Mouse (Mus musculus): ENCODE results near the gene Snx14. TPM values are rescaled to one million over a fixed set of nuclear protein-coding genes. Genes with fewer than 3 reads are reported as not detected.

The Snx14 gene
- polyA plus RNA-seq, 1 experiment from 2014 or later: 32.9 TPM

DNA sequence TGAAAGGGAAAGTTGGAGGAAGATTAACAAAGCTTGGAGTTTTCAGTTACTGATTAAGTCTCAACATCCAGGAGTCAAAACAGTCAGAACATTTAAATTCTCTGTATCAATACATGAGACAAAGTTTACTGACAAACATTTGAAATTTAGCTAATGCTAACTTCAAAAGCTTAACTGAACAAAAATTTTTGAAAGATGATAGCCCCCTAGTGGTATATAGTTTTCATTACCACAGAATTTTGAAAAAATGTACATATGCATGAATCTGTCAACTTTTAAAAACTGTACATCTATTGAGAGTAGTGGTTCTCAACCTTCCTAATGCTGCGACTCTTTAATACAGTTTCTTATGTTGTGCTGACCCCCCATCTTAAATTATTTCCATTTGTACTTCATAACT is 40.3 kb downstream of the Snx14 start:
- no peaks in the 10 kb centered on the region for H3K4me1 ChIP-seq (ENCODE audit: insufficient read depth, low read length)
- H3K36me3 ChIP-seq (ENCODE audit: insufficient read depth, low read length): peaks cover 21% of the 10 kb centered on the region
- no peak overlapping the region for H3K9ac ChIP-seq (replicated peaks; ENCODE audit: low read length)
- H3K4me2 ChIP-seq (replicated peaks; ENCODE audit: low read depth, low read length): no peak overlapping the region
- ATAC-seq (ENCODE audit: low FRiP score, low TSS enrichment): no peak
- H3K4me3 ChIP-seq (ENCODE audit: low read length): no peak overlapping the region
- WGBS: 82% methylated on average over 1 of the region's 1 CpGs
- no peaks in the 10 kb centered on the region for H3K27me3 ChIP-seq (ENCODE audit: insufficient read depth, low read length)
- no peak overlapping the region for H3K27ac ChIP-seq (ENCODE audit: low read length)
- no peaks in the 10 kb centered on the region for H3K9me3 ChIP-seq (ENCODE audit: low read length)

GRCm38 (mm10) chr9:88394852-88395251 is 43.9 kb downstream of the Snx14 start:
- no peaks in the 10 kb centered on the region for H3K9me3 ChIP-seq (ENCODE audit: low read length)
- ATAC-seq (ENCODE audit: low FRiP score, low TSS enrichment): no peak
- no peak overlapping the region for H3K4me2 ChIP-seq (replicated peaks; ENCODE audit: low read depth, low read length)
- no peak overlapping the region for H3K4me3 ChIP-seq (ENCODE audit: low read length)
- H3K4me1 ChIP-seq (ENCODE audit: insufficient read depth, low read length): no peaks in the 10 kb centered on the region
- H3K27ac ChIP-seq (ENCODE audit: low read length): no peak overlapping the region
- H3K9ac ChIP-seq (replicated peaks; ENCODE audit: low read length): no peak overlapping the region
- no peaks in the 10 kb centered on the region for H3K27me3 ChIP-seq (ENCODE audit: insufficient read depth, low read length)
- H3K36me3 ChIP-seq (ENCODE audit: insufficient read depth, low read length): peaks cover 26% of the 10 kb centered on the region
- WGBS: 89% methylated on average over 8 of the region's 8 CpGs

DNA sequence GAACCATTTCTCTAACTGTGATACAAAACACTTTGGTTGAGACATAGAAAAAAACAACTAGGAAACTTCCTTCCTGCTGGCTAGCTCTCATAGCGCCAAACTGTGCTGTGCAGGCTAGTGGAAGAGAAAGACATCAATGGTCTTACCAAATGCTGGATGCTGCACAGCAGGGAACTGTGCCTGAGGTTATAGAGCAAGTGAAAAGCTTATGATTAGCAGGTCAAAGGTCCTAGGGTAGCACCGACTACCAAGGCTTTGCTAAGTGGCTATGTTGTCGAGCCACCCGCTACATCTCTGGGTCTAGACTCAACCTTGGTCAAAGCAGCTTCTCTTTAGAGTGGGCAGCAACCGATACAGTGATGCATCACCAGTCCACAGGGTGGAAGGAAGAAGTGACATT is 49.9 kb downstream of the Snx14 start:
- no peaks in the 10 kb centered on the region for H3K9me3 ChIP-seq (ENCODE audit: low read length)
- no peaks in the 10 kb centered on the region for H3K27me3 ChIP-seq (ENCODE audit: insufficient read depth, low read length)
- no peaks in the 10 kb centered on the region for H3K4me1 ChIP-seq (ENCODE audit: insufficient read depth, low read length)
- 88% methylated on average over 5 of the region's 5 CpGs for WGBS
- H3K9ac ChIP-seq (replicated peaks; ENCODE audit: low read length): no peak overlapping the region
- no peak overlapping the region for H3K4me3 ChIP-seq (ENCODE audit: low read length)
- no peak for ATAC-seq (ENCODE audit: low FRiP score, low TSS enrichment)
- H3K36me3 ChIP-seq (ENCODE audit: insufficient read depth, low read length): peaks cover 16% of the 10 kb centered on the region; the same call in 1 of the 2 replicates
- H3K27ac ChIP-seq (ENCODE audit: low read length): no peak overlapping the region
- no peak overlapping the region for H3K4me2 ChIP-seq (replicated peaks; ENCODE audit: low read depth, low read length)

DNA sequence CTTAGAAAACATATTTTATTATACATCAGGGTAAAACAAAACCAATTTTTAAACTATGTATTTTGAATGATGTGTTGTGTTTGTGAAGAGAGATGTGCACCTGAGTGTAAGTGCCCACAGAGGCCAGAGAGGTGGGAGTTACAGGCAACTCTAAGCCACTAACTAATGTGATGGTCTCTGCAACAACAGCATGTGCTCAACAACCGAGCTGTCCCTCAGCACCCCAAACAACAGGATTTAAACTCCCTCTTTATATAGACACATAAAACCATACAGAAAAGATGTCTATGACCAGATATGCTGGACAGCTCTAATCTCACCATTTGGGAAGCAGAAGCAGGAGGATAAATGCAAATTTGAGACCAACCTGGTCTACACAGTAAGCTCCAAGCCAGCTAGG is 58.2 kb downstream of the Snx14 start:
- Histone ChIP-seq H3K4me1 (ENCODE audit: insufficient read depth, low read length) (no peaks in the 10 kb centered on the region), H3K4me2 (replicated peaks; ENCODE audit: low read depth, low read length) (no peak overlapping the region), H3K36me3 (ENCODE audit: insufficient read depth, low read length) (peaks cover 15% of the 10 kb centered on the region), H3K27ac (ENCODE audit: low read length) (no peak overlapping the region), H3K4me3 (ENCODE audit: low read length) (no peak overlapping the region), H3K9me3 (ENCODE audit: low read length) (no peaks in the 10 kb centered on the region), H3K9ac (replicated peaks; ENCODE audit: low read length) (no peak overlapping the region), H3K27me3 (ENCODE audit: insufficient read depth, low read length) (no peaks in the 10 kb centered on the region)
- no peak for ATAC-seq (ENCODE audit: low FRiP score, low TSS enrichment)
- WGBS: 79% methylated on average over 1 of the region's 1 CpGs

DNA sequence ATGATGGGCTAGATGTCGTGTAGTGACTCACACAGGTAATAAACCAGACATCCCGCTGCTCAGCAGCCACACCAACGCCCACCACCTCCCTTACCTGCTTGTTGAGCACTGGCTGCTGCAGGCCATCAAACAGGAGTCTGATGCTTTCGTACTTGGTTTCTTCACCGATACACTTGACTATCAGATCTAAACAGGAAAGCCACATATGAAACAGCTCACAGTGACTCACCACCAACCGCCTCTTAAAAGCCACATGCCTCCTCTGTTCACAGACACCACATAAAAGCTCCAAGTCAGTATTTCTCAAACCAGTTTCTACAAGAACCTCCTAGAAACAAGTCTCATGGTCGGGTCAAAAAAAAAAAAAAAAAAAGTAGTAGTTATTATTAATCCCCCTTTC is 58.7 kb downstream of the Snx14 start:
- 74% methylated on average over 7 of the region's 7 CpGs for WGBS

GRCm38 (mm10) chr9:88379057-88379456 is 59.7 kb downstream of the Snx14 start:
- 76% methylated on average over 3 of the region's 3 CpGs for WGBS
- Histone ChIP-seq H3K4me2 (replicated peaks; ENCODE audit: low read depth, low read length) (no peak overlapping the region), H3K9me3 (ENCODE audit: low read length) (no peaks in the 10 kb centered on the region), H3K4me1 (ENCODE audit: insufficient read depth, low read length) (no peaks in the 10 kb centered on the region), H3K4me3 (ENCODE audit: low read length) (no peak overlapping the region), H3K27ac (ENCODE audit: low read length) (no peak overlapping the region), H3K36me3 (ENCODE audit: insufficient read depth, low read length) (peaks cover 15% of the 10 kb centered on the region), H3K27me3 (ENCODE audit: insufficient read depth, low read length) (no peaks in the 10 kb centered on the region), H3K9ac (replicated peaks; ENCODE audit: low read length) (no peak overlapping the region)
- ATAC-seq (ENCODE audit: low FRiP score, low TSS enrichment): no peak

More for the DNA sequence above, 58.7 kb downstream of the Snx14 start:
- no peaks in the 10 kb centered on the region for H3K27me3 ChIP-seq (ENCODE audit: insufficient read depth, low read length)
- no peak overlapping the region for H3K9ac ChIP-seq (replicated peaks; ENCODE audit: low read length)
- no peak overlapping the region for H3K4me3 ChIP-seq (ENCODE audit: low read length)
- H3K9me3 ChIP-seq (ENCODE audit: low read length): no peaks in the 10 kb centered on the region
- peaks cover 15% of the 10 kb centered on the region for H3K36me3 ChIP-seq (ENCODE audit: insufficient read depth, low read length)
- no peak overlapping the region for H3K27ac ChIP-seq (ENCODE audit: low read length)
- no peak overlapping the region for H3K4me2 ChIP-seq (replicated peaks; ENCODE audit: low read depth, low read length)
- no peaks in the 10 kb centered on the region for H3K4me1 ChIP-seq (ENCODE audit: insufficient read depth, low read length)
- no peak for ATAC-seq (ENCODE audit: low FRiP score, low TSS enrichment)

- H3K4me3 ChIP-seq (ENCODE audit: low read length): no peak overlapping the region
- no peak overlapping the region for H3K27ac ChIP-seq (ENCODE audit: low read length)
- no peaks in the 10 kb centered on the region for H3K4me1 ChIP-seq (ENCODE audit: insufficient read depth, low read length)
- H3K9me3 ChIP-seq (ENCODE audit: low read length): no peaks in the 10 kb centered on the region
- peaks cover 11% of the 10 kb centered on the region for H3K36me3 ChIP-seq (ENCODE audit: insufficient read depth, low read length)
- 88% methylated on average over 5 of the region's 5 CpGs for WGBS
- no peak overlapping the region for H3K9ac ChIP-seq (replicated peaks; ENCODE audit: low read length)
- no peaks in the 10 kb centered on the region for H3K27me3 ChIP-seq (ENCODE audit: insufficient read depth, low read length)
- ATAC-seq (ENCODE audit: low FRiP score, low TSS enrichment): no peak
- H3K4me2 ChIP-seq (replicated peaks; ENCODE audit: low read depth, low read length): no peak overlapping the region
Measured at GRCm38 (mm10) chr9:88377483-88377882, 61.3 kb downstream of the Snx14 start.

GRCm38 (mm10) chr9:88373001-88373400 is 65.8 kb downstream of the Snx14 start:
- Histone ChIP-seq H3K4me3 (ENCODE audit: low read length) (no peak overlapping the region), H3K36me3 (ENCODE audit: insufficient read depth, low read length) (no peaks in the 10 kb centered on the region), H3K27ac (ENCODE audit: low read length) (no peak overlapping the region), H3K4me1 (ENCODE audit: insufficient read depth, low read length) (no peaks in the 10 kb centered on the region), H3K9me3 (ENCODE audit: low read length) (no peaks in the 10 kb centered on the region), H3K27me3 (ENCODE audit: insufficient read depth, low read length) (no peaks in the 10 kb centered on the region), H3K4me2 (replicated peaks; ENCODE audit: low read depth, low read length) (no peak overlapping the region), H3K9ac (replicated peaks; ENCODE audit: low read length) (no peak overlapping the region)
- no peak for ATAC-seq (ENCODE audit: low FRiP score, low TSS enrichment)
- WGBS: 90% methylated on average over 2 of the region's 2 CpGs

DNA sequence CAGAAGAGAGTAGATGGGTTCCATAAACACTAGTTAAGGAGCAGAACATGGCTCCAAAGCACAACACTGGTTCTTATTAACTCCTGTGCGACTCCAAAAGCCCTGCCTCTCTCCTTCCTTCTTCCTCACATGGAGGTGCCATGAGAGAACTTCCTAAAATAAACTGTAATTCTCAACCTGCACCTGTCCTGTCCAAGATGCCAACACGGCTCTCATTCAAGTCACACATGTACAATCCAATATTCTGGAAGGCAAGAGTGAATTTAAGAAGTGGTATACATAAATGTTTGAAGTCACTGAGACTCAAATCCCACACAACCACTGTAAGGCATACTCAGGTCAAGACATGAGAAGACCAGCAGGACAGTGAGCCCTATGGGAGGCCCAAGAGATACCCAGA is 67.6 kb downstream of the Snx14 start:
- Histone ChIP-seq H3K4me2 (replicated peaks; ENCODE audit: low read depth, low read length) (no peak overlapping the region), H3K27ac (ENCODE audit: low read length) (no peak overlapping the region), H3K27me3 (ENCODE audit: insufficient read depth, low read length) (no peaks in the 10 kb centered on the region), H3K4me1 (ENCODE audit: insufficient read depth, low read length) (no peaks in the 10 kb centered on the region), H3K36me3 (ENCODE audit: insufficient read depth, low read length) (no peaks in the 10 kb centered on the region), H3K9me3 (ENCODE audit: low read length) (no peaks in the 10 kb centered on the region), H3K9ac (replicated peaks; ENCODE audit: low read length) (no peak overlapping the region), H3K4me3 (ENCODE audit: low read length) (no peak overlapping the region)
- WGBS: 87% methylated on average over 2 of the region's 2 CpGs
- ATAC-seq (ENCODE audit: low FRiP score, low TSS enrichment): no peak

DNA sequence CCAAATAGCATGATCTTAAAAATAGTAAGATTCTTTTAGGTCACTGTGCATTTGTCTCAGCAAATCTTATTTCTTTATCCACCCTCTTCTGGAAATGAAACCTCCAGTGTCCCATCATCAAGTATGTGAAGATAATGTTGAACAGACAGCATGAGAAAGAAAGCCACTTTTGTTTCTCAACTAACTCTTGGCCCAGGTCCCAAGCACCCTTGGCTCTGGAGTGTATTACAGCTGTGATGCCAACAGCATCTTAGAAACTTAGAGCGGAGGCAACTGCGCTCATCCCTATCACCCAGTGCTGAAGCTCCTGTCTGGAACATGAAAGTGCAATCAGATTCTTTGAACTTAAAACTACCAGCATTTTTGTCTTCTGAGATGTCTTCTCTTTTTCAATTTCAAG is 69.1 kb downstream of the Snx14 start:
- Histone ChIP-seq H3K27me3 (ENCODE audit: insufficient read depth, low read length) (no peaks in the 10 kb centered on the region), H3K4me2 (replicated peaks; ENCODE audit: low read depth, low read length) (no peak overlapping the region), H3K4me3 (ENCODE audit: low read length) (no peak overlapping the region), H3K9me3 (ENCODE audit: low read length) (no peaks in the 10 kb centered on the region), H3K36me3 (ENCODE audit: insufficient read depth, low read length) (no peaks in the 10 kb centered on the region), H3K27ac (ENCODE audit: low read length) (no peak overlapping the region), H3K9ac (replicated peaks; ENCODE audit: low read length) (no peak overlapping the region), H3K4me1 (ENCODE audit: insufficient read depth, low read length) (no peaks in the 10 kb centered on the region)
- 95% methylated on average over 2 of the region's 2 CpGs for WGBS
- ATAC-seq (ENCODE audit: low FRiP score, low TSS enrichment): no peak

GRCm38 (mm10) chr9:88368476-88368875 is 70.3 kb downstream of the Snx14 start:
- Histone ChIP-seq H3K4me2 (replicated peaks; ENCODE audit: low read depth, low read length) (no peak overlapping the region), H3K27ac (ENCODE audit: low read length) (no peak overlapping the region), H3K27me3 (ENCODE audit: insufficient read depth, low read length) (no peaks in the 10 kb centered on the region), H3K36me3 (ENCODE audit: insufficient read depth, low read length) (no peaks in the 10 kb centered on the region), H3K4me3 (ENCODE audit: low read length) (no peak overlapping the region), H3K9ac (replicated peaks; ENCODE audit: low read length) (no peak overlapping the region), H3K9me3 (ENCODE audit: low read length) (no peaks in the 10 kb centered on the region), H3K4me1 (ENCODE audit: insufficient read depth, low read length) (no peaks in the 10 kb centered on the region)
- 95% methylated on average over 5 of the region's 5 CpGs for WGBS
- ATAC-seq (ENCODE audit: low FRiP score, low TSS enrichment): no peak

All from kidney, embryonic 16.5 days (tissue).